Mouse (Mus musculus) CH12.LX (cell line): Measurements from ENCODE around the gene Ano1.

Source experiments
- BHLHE40 ChIP-seq: IDR thresholded peaks from 2 replicates; pipeline ENCODE4 v1.6.1; 2011; ENCODE audit warnings: mild to moderate bottlenecking, low read depth, low read length, improper control_type of control experiment
- CHD2 ChIP-seq: IDR thresholded peaks from 2 replicates; pipeline ENCODE4 v1.6.1; 2011; ENCODE audit warnings: low read length, improper control_type of control experiment
- CTCF ChIP-seq, 2 experiments: IDR thresholded peaks in 1 of 2; conservative IDR thresholded peaks in 1 of 2; 2 replicates each; pipeline ENCODE4 v1.5.1; 2011 to 2012; ENCODE audit warnings: low read depth in 2 of 2, low read length in 2 of 2, improper control_type of control experiment in 1 of 2, inconsistent platforms in 1 of 2, mild to moderate bottlenecking in 1 of 2, moderate library complexity in 1 of 2
- E2F4 ChIP-seq: IDR thresholded peaks from 2 replicates; pipeline ENCODE4 v1.6.1; 2011; ENCODE audit warnings: low read depth, low read length, improper control_type of control experiment; ENCODE audit not compliant: insufficient replicate concordance
- IRF4 ChIP-seq: IDR thresholded peaks from 2 replicates; pipeline ENCODE4 v1.6.1; 2014; ENCODE audit warnings: low read depth, mild to moderate bottlenecking, inconsistent platforms, low read length, improper control_type of control experiment
- JUND ChIP-seq: conservative IDR thresholded peaks from 2 replicates; pipeline ENCODE4 v1.6.1; 2011; ENCODE audit warnings: low read depth, low read length, improper control_type of control experiment
- MYC ChIP-seq: IDR thresholded peaks from 2 replicates; pipeline ENCODE4 v1.6.1; 2011; ENCODE audit warnings: low read depth, mild to moderate bottlenecking, improper control_type of control experiment, low read length
- POLR2A ChIP-seq: IDR thresholded peaks from 2 replicates; pipeline ENCODE4 v1.6.1; 2011; ENCODE audit warnings: low read depth, mild to moderate bottlenecking, improper control_type of control experiment, low read length
- POLR2AphosphoS2 ChIP-seq: IDR thresholded peaks from 2 replicates; pipeline ENCODE4 v1.6.1; 2011; ENCODE audit warnings: low read depth, low read length, improper control_type of control experiment
- RCOR1 ChIP-seq: conservative IDR thresholded peaks from 2 replicates; pipeline ENCODE4 v1.6.1; 2012; ENCODE audit warnings: low read depth, mild to moderate bottlenecking, inconsistent platforms, low read length, improper control_type of control experiment
- SIN3A ChIP-seq: IDR thresholded peaks from 2 replicates; pipeline ENCODE4 v1.6.1; 2012; ENCODE audit warnings: low read length, improper control_type of control experiment, inconsistent platforms
- UBTF ChIP-seq: IDR thresholded peaks from 2 replicates; pipeline ENCODE4 v1.6.1; 2012; ENCODE audit warnings: low read depth, mild to moderate bottlenecking, inconsistent platforms, low read length, improper control_type of control experiment, moderate library complexity
- USF1 ChIP-seq: IDR thresholded peaks from 2 replicates; pipeline ENCODE4 v1.6.1; 2014; ENCODE audit warnings: low read depth, mild to moderate bottlenecking, inconsistent platforms, low read length, improper control_type of control experiment
- USF2 ChIP-seq: conservative IDR thresholded peaks from 2 replicates; pipeline ENCODE4 v1.6.1; 2011; ENCODE audit warnings: low read depth, low read length, improper control_type of control experiment

GRCm38 (mm10) chr7:144764537-144765282, 12.9 kb upstream of the Ano1 start:
- no peak for TF ChIP-seq UBTF
- TF ChIP-seq SIN3A = no peak
- no peak for TF ChIP-seq CTCF (conservative IDR thresholded peaks at IDR 0.05 in 1 of 2, IDR thresholded peaks at IDR 0.05 in 1 of 2; ENCODE audit: low read depth in 2 of 2, low read length in 2 of 2)
- TF ChIP-seq POLR2A = no peak
- no peak for TF ChIP-seq USF2
- no peak for TF ChIP-seq IRF4
- TF ChIP-seq E2F4 = no peak
- no peak for TF ChIP-seq POLR2AphosphoS2
- no peak for TF ChIP-seq RCOR1
- TF ChIP-seq USF1 = no peak
- no peak for TF ChIP-seq CHD2
- TF ChIP-seq BHLHE40 = no peak
- TF ChIP-seq MYC = no peak
- TF ChIP-seq JUND = no peak
